Mouse (Mus musculus): ENCODE results near the gene Cdh24.
"Not testable (repeated sequence)": the region's sequence is repeated elsewhere in the genome, so short reads cannot be mapped to it uniquely, and the experiment has no call there.

The Cdh24 gene

GRCm38 (mm10) chr14:54643011-54643410 is 1.8 kb upstream of the Cdh24 start:
- no peak for DNase-seq (ENCODE audit: low spot score in 2 of 2)

GRCm38 (mm10) chr14:54642224-54642944 is 1.2 kb upstream of the Cdh24 start:
- DNase-seq (ENCODE audit: low spot score in 2 of 2): peak in 1 of 2 experiments; percentile 70

- DNase-seq (ENCODE audit: low spot score in 2 of 2): no peak
Measured at GRCm38 (mm10) chr14:54640946-54641304, 239 bp downstream of the Cdh24 start, which contains the start of gene Gm17606. Gene Gm17606, plus strand, starts transcription at chr14:54640952.

- DNase-seq (ENCODE audit: low spot score in 2 of 2): no peak
Measured at GRCm38 (mm10) chr14:54640121-54640520, 1.0 kb downstream of the Cdh24 start.

GRCm38 (mm10) chr14:54638210-54638609 is 3.0 kb downstream of the Cdh24 start:
- DNase-seq (ENCODE audit: low spot score in 2 of 2): peak in 1 of 2 experiments; percentile 58

GRCm38 (mm10) chr14:54636954-54637353 is 4.2 kb downstream of the Cdh24 start:
- DNase-seq (ENCODE audit: low spot score in 2 of 2): peak in 1 of 2 experiments; percentile 59

- DNase-seq (ENCODE audit: low spot score in 2 of 2): no peak
Measured at GRCm38 (mm10) chr14:54634182-54634581, 7.0 kb downstream of the Cdh24 start.

GRCm38 (mm10) chr14:54632252-54632651 is 8.9 kb downstream of the Cdh24 start:
- no peak for DNase-seq (ENCODE audit: low spot score in 2 of 2)

GRCm38 (mm10) chr14:54631240-54631599 is 9.9 kb downstream of the Cdh24 start:
- DNase-seq (ENCODE audit: low spot score in 2 of 2): no peak

- no peak for DNase-seq (ENCODE audit: low spot score in 2 of 2)
Measured at GRCm38 (mm10) chr14:54630583-54631239, 10.5 kb downstream of the Cdh24 start.

- DNase-seq (ENCODE audit: low spot score in 2 of 2): no peak
Measured at GRCm38 (mm10) chr14:54629797-54630196, 11.4 kb downstream of the Cdh24 start.

- no peak for DNase-seq (ENCODE audit: low spot score in 2 of 2)
Measured at GRCm38 (mm10) chr14:54628103-54628502, 13.1 kb downstream of the Cdh24 start.

- DNase-seq (ENCODE audit: low spot score in 2 of 2): no peak
Measured at GRCm38 (mm10) chr14:54624976-54625375, 16.2 kb downstream of the Cdh24 start.

- DNase-seq (ENCODE audit: low spot score in 2 of 2): no peak
Measured at GRCm38 (mm10) chr14:54623334-54623733, 17.8 kb downstream of the Cdh24 start.

GRCm38 (mm10) chr14:54621133-54621532 is 20.0 kb downstream of the Cdh24 start, which contains the start of gene Psmb11:
Gene Psmb11, plus strand, starts transcription at chr14:54621433.
- no peak for DNase-seq (ENCODE audit: low spot score in 2 of 2)

GRCm38 (mm10) chr14:54617897-54618365 is 23.2 kb downstream of the Cdh24 start, which contains the start of gene Psmb5:
Gene Psmb5, minus strand, starts transcription at chr14:54618022.
- DNase-seq (ENCODE audit: low spot score in 2 of 2): peak; percentile 94

GRCm38 (mm10) chr14:54617152-54617896 is 23.8 kb downstream of the Cdh24 start:
- DNase-seq (ENCODE audit: low spot score in 2 of 2): no peak

- no peak for DNase-seq (ENCODE audit: low spot score in 2 of 2)
Measured at GRCm38 (mm10) chr14:54616226-54616825, 24.8 kb downstream of the Cdh24 start.

GRCm38 (mm10) chr14:54614130-54614529 is 27.0 kb downstream of the Cdh24 start:
- not testable (repeated sequence) for DNase-seq (ENCODE audit: low spot score in 2 of 2)

- no peak for DNase-seq (ENCODE audit: low spot score in 2 of 2)
Measured at GRCm38 (mm10) chr14:54610648-54611047, 30.5 kb downstream of the Cdh24 start.

- DNase-seq (ENCODE audit: low spot score in 2 of 2): no peak
Measured at GRCm38 (mm10) chr14:54609962-54610361, 31.2 kb downstream of the Cdh24 start.

- DNase-seq (ENCODE audit: low spot score in 2 of 2): no peak
Measured at GRCm38 (mm10) chr14:54609245-54609644, 31.9 kb downstream of the Cdh24 start.

Data from right cerebral cortex, postnatal 10 days (tissue).